Mouse (Mus musculus) heart, postnatal 0 days (tissue): ENCODE measurements around the gene Olfr126. TPM values are rescaled to one million over a fixed set of nuclear protein-coding genes. Genes with fewer than 3 reads are reported as not detected.

ENCODE experiments used
- ATAC-seq: fragments of 200-750 bp; cut with Nextera tagmentation; 2 replicates; pipeline ENCODE4 v1.8.0; 2017; ENCODE audit warnings: low read depth, moderate number of reproducible peaks, moderate library complexity; ENCODE audit not compliant: insufficient read depth
- DNase-seq: peaks from one replicate; pipeline ENCODE4 v3.0.0-alpha.2; 2016; ENCODE audit warnings: low spot score
- H3K27ac ChIP-seq: fragments of 300-500 bp; sonication (generic); 2 replicates; pipeline ENCODE4 v1.5.1; 2014; ENCODE audit warnings: low read depth, mild to moderate bottlenecking
- H3K27me3 ChIP-seq: fragments of 300-500 bp; sonication (generic); 2 replicates; pipeline ENCODE4 v1.6.1; 2014; ENCODE audit warnings: low read length, mixed read lengths; ENCODE audit not compliant: control insufficient read depth, insufficient read depth
- H3K36me3 ChIP-seq: fragments of 300-500 bp; sonication (generic); replicated peaks from 2 replicates; pipeline ENCODE4 v1.6.1; 2014; ENCODE audit warnings: low read length, mixed read lengths; ENCODE audit not compliant: control insufficient read depth, insufficient read depth
- H3K4me1 ChIP-seq: fragments of 300-500 bp; sonication (generic); 2 replicates; pipeline ENCODE4 v1.6.1; 2014; ENCODE audit warnings: antibody characterized with exemption; ENCODE audit not compliant: control insufficient read depth, insufficient read depth
- H3K4me2 ChIP-seq: fragments of 300-500 bp; sonication (generic); 2 replicates; pipeline ENCODE4 v1.6.1; 2014; ENCODE audit warnings: low read depth, mild to moderate bottlenecking, low read length, moderate library complexity
- H3K4me3 ChIP-seq: fragments of 300-500 bp; sonication (generic); 2 replicates; pipeline ENCODE4 v1.5.1; 2014; ENCODE audit warnings: low read depth, low read length
- H3K9ac ChIP-seq: fragments of 300-500 bp; sonication (generic); replicated peaks from 2 replicates; pipeline ENCODE4 v1.6.1; 2014; ENCODE audit warnings: low read depth, low read length, mixed read lengths
- H3K9me3 ChIP-seq: fragments of 300-500 bp; sonication (generic); replicated peaks from 2 replicates; pipeline ENCODE4 v1.6.1; 2016; ENCODE audit warnings: low read length; ENCODE audit not compliant: control insufficient read depth
- CTCF ChIP-seq: IDR thresholded peaks from 2 replicates; pipeline ENCODE4 v1.5.1; 2016; ENCODE audit warnings: antibody characterized with exemption, control low read depth, low read depth
- EP300 ChIP-seq: IDR thresholded peaks from 2 replicates; pipeline ENCODE4 v1.6.1; 2016; ENCODE audit warnings: antibody characterized with exemption, low read depth
- WGBS: fragments of 180-500 bp; shearing (Covaris S2); extraction: QIAGEN DNeasy Blood & Tissue Kit; methylation state at CpG from one replicate; pipeline ENCODE4 v1.1.7; 2014; 5-methylcytosine and 5-hydroxymethylcytosine counted together
- polyA plus RNA-seq: library from polyadenylated mRNA; unstranded; fragments of >200 nt; fragmentation: Nextera tagmentation; extraction: Ambion mirVana; gene quantifications from 2 replicates; pipeline ENCODE4 v1.2.1, GENCODE M21; 2015
- total RNA-seq: library from RNA; depleted of rRNA; stranded (reverse); fragments of >200 nt; gene quantifications from 2 replicates; pipeline ENCODE4 v1.2.3, GENCODE M21; 2014; ENCODE audit warnings: low replicate concordance; rRNA removed

The Olfr126 gene
- total and polyA plus RNA-seq, 2 experiments from 2014 or later: not detected

DNA sequence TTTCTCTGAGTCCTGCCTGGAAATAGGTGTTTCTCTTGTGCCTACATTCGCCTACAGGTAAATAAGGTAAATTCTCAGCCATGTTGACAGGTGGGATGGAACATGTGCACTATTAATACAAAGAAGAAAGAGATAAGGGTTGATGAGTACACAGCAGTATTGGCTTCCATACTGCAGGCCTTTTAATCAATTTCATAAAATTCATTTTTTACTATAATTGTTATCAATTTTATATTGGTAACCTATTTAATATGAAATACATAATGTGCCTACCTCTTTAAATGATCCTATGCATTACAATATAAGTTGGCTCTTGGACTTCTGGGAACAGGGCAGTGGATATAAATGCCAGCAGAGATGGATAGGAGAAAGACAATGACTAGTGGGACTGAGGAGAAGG lies 52.9 kb downstream of the Olfr126 start, which contains the start of gene Olfr127:
Gene Olfr127 (plus strand): TSS at position 301 of the 400 bp plus-strand sequence.
- Histone ChIP-seq H3K9me3 (0 out of 2 replicates have a peak, but pooled peaks cover 2% of the 10 kb centered on the region), H3K4me2 (no peak within 1 kb of the TSS), H3K9ac (no peak within 1 kb of the TSS), H3K4me3 (no peak within 1 kb of the TSS), H3K27ac (no peak within 1 kb of the TSS), H3K4me1 (no peaks in the 10 kb centered on the region), H3K27me3 (no peaks in the 10 kb centered on the region), H3K36me3 (no peaks in the 10 kb centered on the region)
- TF ChIP-seq EP300: no peak
- no peak for TF ChIP-seq CTCF
- DNase-seq (no peak), ATAC-seq (no peak)
- 35% methylated on average over 1 of the region's 1 CpGs for WGBS

Other genes with a start within 250 kb of the Olfr126 start
- not detected in 2 replicates for gene Olfr115, start 220.4 kb upstream of the Olfr126 start, total RNA-seq
- not detected in 2 replicates for gene Olfr115, start 220.4 kb upstream of the Olfr126 start, polyA plus RNA-seq
- gene Olfr116, start 220.3 kb upstream of the Olfr126 start, total RNA-seq: not detected in 2 replicates
- not detected in 2 replicates for gene Olfr116, start 220.3 kb upstream of the Olfr126 start, polyA plus RNA-seq
- gene Olfr117, start 183.7 kb upstream of the Olfr126 start, total RNA-seq: not detected in 2 replicates
- gene Olfr117, start 183.7 kb upstream of the Olfr126 start, polyA plus RNA-seq: not detected in 2 replicates
- not detected in 2 replicates for gene Olfr118, start 180.5 kb upstream of the Olfr126 start, total RNA-seq
- gene Olfr118, start 180.5 kb upstream of the Olfr126 start, polyA plus RNA-seq: not detected in 2 replicates
- gene Olfr119, start 150.9 kb upstream of the Olfr126 start, total RNA-seq: not detected in 2 replicates
- not detected in 2 replicates for gene Olfr119, start 150.9 kb upstream of the Olfr126 start, polyA plus RNA-seq
- gene Olfr120, start 125.7 kb upstream of the Olfr126 start, total RNA-seq: not detected in 2 replicates
- not detected in 2 replicates for gene Olfr120, start 125.7 kb upstream of the Olfr126 start, polyA plus RNA-seq
- not detected in 2 replicates for gene Olfr121, start 98.6 kb upstream of the Olfr126 start, total RNA-seq
- not detected in 2 replicates for gene Olfr121, start 98.6 kb upstream of the Olfr126 start, polyA plus RNA-seq
- gene Olfr122, start 78.9 kb upstream of the Olfr126 start, total RNA-seq: not detected in 2 replicates
- not detected in 2 replicates for gene Olfr122, start 78.9 kb upstream of the Olfr126 start, polyA plus RNA-seq
- gene Olfr123, start 54.0 kb upstream of the Olfr126 start, total RNA-seq: not detected in 2 replicates
- gene Olfr123, start 54.0 kb upstream of the Olfr126 start, polyA plus RNA-seq: not detected in 2 replicates
- not detected in 2 replicates for gene Olfr124, start 47.6 kb upstream of the Olfr126 start, total RNA-seq
- not detected in 2 replicates for gene Olfr124, start 47.6 kb upstream of the Olfr126 start, polyA plus RNA-seq
- not detected in 2 replicates for gene Olfr125, start 14.5 kb upstream of the Olfr126 start, total RNA-seq
- gene Olfr125, start 14.5 kb upstream of the Olfr126 start, polyA plus RNA-seq: not detected in 2 replicates
- gene Olfr127, start 53.0 kb downstream of the Olfr126 start, total RNA-seq: not detected in 2 replicates
- not detected in 2 replicates for gene Olfr127, start 53.0 kb downstream of the Olfr126 start, polyA plus RNA-seq
- not detected in 2 replicates for gene Olfr128, start 73.1 kb downstream of the Olfr126 start, total RNA-seq
- not detected in 2 replicates for gene Olfr128, start 73.1 kb downstream of the Olfr126 start, polyA plus RNA-seq
- gene Olfr761, start 105.6 kb downstream of the Olfr126 start, total RNA-seq: not detected in 2 replicates
- not detected in 2 replicates for gene Olfr761, start 105.6 kb downstream of the Olfr126 start, polyA plus RNA-seq
- not detected in 2 replicates for gene Olfr129, start 212.6 kb downstream of the Olfr126 start, total RNA-seq
- gene Olfr129, start 212.6 kb downstream of the Olfr126 start, polyA plus RNA-seq: not detected in 2 replicates
- gene Olfr130, start 216.4 kb downstream of the Olfr126 start, total RNA-seq: not detected in 2 replicates
- gene Olfr130, start 216.4 kb downstream of the Olfr126 start, polyA plus RNA-seq: not detected in 2 replicates
- not detected in 2 replicates for gene Olfr131, start 241.2 kb downstream of the Olfr126 start, total RNA-seq
- not detected in 2 replicates for gene Olfr131, start 241.2 kb downstream of the Olfr126 start, polyA plus RNA-seq